Comparison of ENCODE assay signal across 8 mouse cellular contexts in genomic region chr9:64253021-64253904, GRCm38 (mm10). TPM values are rescaled to one million over a fixed set of nuclear protein-coding genes. Genes with fewer than 3 reads are reported as not detected.
A peak's percentile ranks its signal among the peaks of the same experiment; 100 is the strongest.
DNase-seq lines count a peak whose midpoint lies in the region; ATAC-seq and TF ChIP-seq lines count a peak whose summit lies in the region.

Gene Map2k1, minus strand, starts transcription at chr9:64253631.

- H3K4me3 ChIP-seq in hindbrain, embryonic 13.5 days, result peak within 1 kb of the TSS; percentile 92

- DNase-seq in Patski (ENCODE audit: low read depth, low spot score), result peak; percentile 83
- DNase-seq in cerebellum, postnatal 14 days, result peak; percentile 100
- DNase-seq in frontal cortex, postnatal 14 days (ENCODE audit: low spot score in 2 of 2), result peak; percentile 98 to 100
- DNase-seq in layer of hippocampus, postnatal 25 days (ENCODE audit: extremely low spot score in 1 of 2, low spot score in 1 of 2), result peak; percentile 99
- peak; percentile 100 for DNase-seq in lung, postnatal 25 days (ENCODE audit: low spot score)
- peak; percentile 100 for DNase-seq in retina, embryonic 14.5 days (ENCODE audit: low spot score)
- DNase-seq in thymus, postnatal 4 days, result peak; percentile 100

- H3K4me2 ChIP-seq in hindbrain, embryonic 13.5 days, result peak within 1 kb of the TSS; percentile 88

- no peaks in the 10 kb centered on the region for H3K27me3 ChIP-seq in Patski
- no peaks in the 10 kb centered on the region for H3K27me3 ChIP-seq in hindbrain, embryonic 13.5 days

- TF ChIP-seq CTCF in Patski (IDR thresholded peaks at IDR 0.05), result peak; percentile 97

- in situ Hi-C loops in Patski (cut with MboI; ENCODE audit: low pct_unique_long_range_greater_than_20kb), result loop anchor here (5.0 kb wide), 1 partner anchor 71 kb away; no protein-coding TSS in a partner anchor

- H3K9me3 ChIP-seq in hindbrain, embryonic 13.5 days, result no peaks in the 10 kb centered on the region

- H3K4me1 ChIP-seq in hindbrain, embryonic 13.5 days (replicated peaks), result peaks cover 27% of the 10 kb centered on the region

- peak within 1 kb of the TSS; percentile 91 for H3K27ac ChIP-seq in hindbrain, embryonic 13.5 days

- peak; percentile 85 for ATAC-seq in Patski
- ATAC-seq in hindbrain, embryonic 13.5 days (ENCODE audit: low FRiP score), result peak; percentile 97

- CTCF ChIA-PET in Patski (lab: Charles Lee), result interaction anchor here (0.7 to 4.0 kb wide), 7 partner anchors 10 to 134 kb away, joined by 3 to 13 read pairs (median 4); partner anchors contain the start of gene Snapc5

- peak within 1 kb of the TSS; percentile 90 for H3K9ac ChIP-seq in hindbrain, embryonic 13.5 days

- peaks cover 3% of the 10 kb centered on the region for H3K36me3 ChIP-seq in hindbrain, embryonic 13.5 days

- POLR2A ChIA-PET in Patski (lab: Charles Lee), result interaction anchor here (1.2 to 1.6 kb wide), 6 partner anchors 40 to 76 kb away, joined by 4 to 9 read pairs (median 5); no protein-coding TSS in a partner anchor

- under 1% methylated on average over 89 of the region's 89 CpGs for WGBS in hindbrain, embryonic 13.5 days

RNA-seq across cellular contexts. Expression of gene Map2k1, which starts in this region (rescaled TPM):
- 115 TPM for polyA plus RNA-seq in Patski (2021)
- 51.2 and 52.0 TPM in 2 replicates for polyA plus RNA-seq in hindbrain, embryonic 13.5 days (2015; fragmentation: Nextera tagmentation; extraction: Ambion mirVana)
- 100 to 1,000 TPM; 294 to 332 TPM for total RNA-seq in layer of hippocampus, postnatal 25 days (2021)

Comparison
In these comparisons a context has a peak if more than half of its experiments do, and no peak if none do; other contexts are left out.
1. Peak in every context shown above with its lines: DNase-seq, ATAC-seq, H3K4me3 ChIP-seq and H3K27ac ChIP-seq.